Comparison of ENCODE assay signal across 8 mouse cellular contexts in the genomic region with DNA sequence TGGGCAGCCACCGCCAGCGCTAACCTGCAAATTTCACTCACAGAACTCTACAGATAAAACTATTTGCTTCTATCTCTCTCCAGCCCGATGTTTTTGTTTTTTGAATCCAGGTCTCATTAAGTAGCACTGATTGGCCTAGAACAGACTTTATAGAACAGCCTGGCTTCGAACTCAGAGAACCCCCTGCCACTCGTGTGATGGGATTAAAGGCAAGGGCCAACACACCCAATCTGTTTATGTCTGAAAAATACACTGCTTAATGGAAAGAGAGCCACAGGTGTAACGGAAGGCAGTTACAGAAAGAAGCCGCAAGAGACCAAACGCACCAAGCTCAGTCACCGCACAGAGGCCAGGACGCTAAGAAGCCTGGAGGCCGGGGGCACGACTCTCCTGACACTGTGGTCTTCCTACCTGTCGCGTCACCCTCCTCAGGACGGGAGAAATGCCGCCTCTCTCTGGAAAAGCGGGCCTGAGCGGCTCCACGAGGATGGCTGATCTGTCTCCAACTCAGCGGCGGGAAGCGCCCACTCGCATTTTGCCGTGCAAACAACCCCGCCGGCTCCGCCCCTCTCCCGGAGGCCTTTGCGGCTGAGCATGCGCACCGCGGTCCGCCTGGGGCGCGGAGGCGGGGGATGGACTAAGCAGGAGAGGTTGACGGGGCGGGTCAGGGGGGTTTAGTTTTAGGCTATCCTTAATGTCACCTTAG. TPM values are rescaled to one million over a fixed set of nuclear protein-coding genes. Genes with fewer than 3 reads are reported as not detected.
DNase-seq lines count a peak whose midpoint lies in the region; ATAC-seq and TF ChIP-seq lines count a peak whose summit lies in the region.

Gene Zmym1, minus strand, starts transcription at position 568 of the 706 bp plus-strand sequence.

- peak within 1 kb of the TSS; percentile 85 for H3K9ac ChIP-seq in heart, embryonic 14.5 days (ENCODE audit: low read length)
- H3K9ac ChIP-seq in liver, embryonic 14.5 days (replicated peaks) = peak within 1 kb of the TSS; percentile 86
- peak within 1 kb of the TSS; percentile 82 for H3K9ac ChIP-seq in neural tube, embryonic 11.5 days (ENCODE audit: low read length)
- peak within 1 kb of the TSS; percentile 79 for H3K9ac ChIP-seq in stomach, postnatal 0 days (ENCODE audit: low read length)

- no peaks in the 10 kb centered on the region for H3K27me3 ChIP-seq in heart, embryonic 14.5 days (ENCODE audit: control insufficient read depth, insufficient read depth, low read length)
- H3K27me3 ChIP-seq in liver, embryonic 14.5 days (ENCODE audit: control insufficient read depth, insufficient read depth, low read length) = no peaks in the 10 kb centered on the region
- H3K27me3 ChIP-seq in neural tube, embryonic 11.5 days (ENCODE audit: control insufficient read depth, insufficient read depth, low read length) = no peaks in the 10 kb centered on the region
- H3K27me3 ChIP-seq in stomach, postnatal 0 days (ENCODE audit: control insufficient read depth, insufficient read depth, low read length) = no peaks in the 10 kb centered on the region

- peak within 1 kb of the TSS; percentile 97 for H3K4me3 ChIP-seq in brown adipose tissue, adult 24 weeks (ENCODE audit: insufficient read depth, low read depth, low read length)
- peak within 1 kb of the TSS; percentile 69 to 76 for H3K4me3 ChIP-seq in heart, embryonic 14.5 days (ENCODE audit: control insufficient read depth in 1 of 2, insufficient read depth in 1 of 2, low read depth in 1 of 2, low read length in 2 of 2)
- H3K4me3 ChIP-seq in liver, embryonic 14.5 days (ENCODE audit: insufficient read depth in 1 of 2, low read depth in 2 of 2, low read length in 2 of 2) = peak within 1 kb of the TSS; percentile 84 to 96
- H3K4me3 ChIP-seq in neural tube, embryonic 11.5 days (ENCODE audit: low read depth, low read length) = peak within 1 kb of the TSS; percentile 89
- peak within 1 kb of the TSS; percentile 69 for H3K4me3 ChIP-seq in stomach, postnatal 0 days (ENCODE audit: low read depth, low read length)

- H3K4me1 ChIP-seq in brown adipose tissue, adult 24 weeks (ENCODE audit: control insufficient read depth, insufficient read depth, insufficient read length, low read length) = no peaks in the 10 kb centered on the region
- H3K4me1 ChIP-seq in heart, embryonic 14.5 days (ENCODE audit: control insufficient read depth in 2 of 2, insufficient read depth in 2 of 2, low read length in 2 of 2) = 0 out of 4 replicates have a peak, but pooled peaks cover 0 to 3% of the 10 kb centered on the region in 2 experiments
- H3K4me1 ChIP-seq in liver, embryonic 14.5 days (replicated peaks; ENCODE audit: control insufficient read depth in 2 of 2, insufficient read depth in 2 of 2, low read length in 1 of 2) = peaks cover 3 to 7% of the 10 kb centered on the region in 2 experiments; a peak in 3 of 4 replicates
- 0 out of 2 replicates have a peak, but pooled peaks cover 5% of the 10 kb centered on the region for H3K4me1 ChIP-seq in neural tube, embryonic 11.5 days (ENCODE audit: control insufficient read depth, insufficient read depth, low read length)
- H3K4me1 ChIP-seq in stomach, postnatal 0 days (replicated peaks; ENCODE audit: control insufficient read depth, insufficient read depth) = 0 out of 2 replicates have a peak, but pooled peaks cover 2% of the 10 kb centered on the region

- peak; percentile 96 for DNase-seq in CD4-positive, CD25-positive, alpha-beta regulatory T cell, adult 2 months (ENCODE audit: low read depth, low spot score)
- DNase-seq in fibroblast of lung, adult 2 months (ENCODE audit: low read depth) = peak; percentile 78
- DNase-seq in kidney, postnatal 25 days = peak; percentile 92 to 93
- DNase-seq in liver, embryonic 14.5 days (ENCODE audit: low read depth in 3 of 3, low spot score in 3 of 3) = peak; percentile 76 to 79 (median 79)
- peak; percentile 94 for DNase-seq in neural tube, embryonic 11.5 days (ENCODE audit: low spot score)
- peak; percentile 92 for DNase-seq in stomach, postnatal 0 days (ENCODE audit: low spot score)

- 1% methylated on average over 38 of the region's 38 CpGs for WGBS in heart, embryonic 14.5 days
- WGBS in liver, embryonic 14.5 days (ENCODE audit: insufficient replicate concordance) = under 1% methylated on average over 38 of the region's 38 CpGs
- WGBS in neural tube, embryonic 11.5 days = under 1% methylated on average over 34 of the region's 38 CpGs
- under 1% methylated on average over 38 of the region's 38 CpGs for WGBS in stomach, postnatal 0 days

- peak; percentile 11; the same call in 1 of the 2 replicates for TF ChIP-seq CTCF in liver, embryonic 14.5 days (IDR thresholded peaks at IDR 0.05; ENCODE audit: low read depth)
- no peak for TF ChIP-seq CTCF in stomach, postnatal 0 days (IDR thresholded peaks at IDR 0.05; ENCODE audit: low read depth)

- TF ChIP-seq EP300 in liver, embryonic 14.5 days (IDR thresholded peaks at IDR 0.05; ENCODE audit: low read depth) = no peak
- TF ChIP-seq EP300 in stomach, postnatal 0 days (optimal IDR thresholded peaks at IDR 0.05) = no peak

- H3K27ac ChIP-seq in brown adipose tissue, adult 24 weeks (replicated peaks; ENCODE audit: low read depth, low read length) = 0 out of 2 replicates have a peak within 1 kb of the TSS, but pooled peaks have one; percentile 13
- 0 out of 4 replicates have a peak within 1 kb of the TSS, but pooled peaks of 1 of the 2 experiments have one; percentile 12 for H3K27ac ChIP-seq in heart, embryonic 14.5 days (replicated peaks in 1 of 2; ENCODE audit: control insufficient read depth in 1 of 2, insufficient read depth in 1 of 2, low read depth in 2 of 2, low read length in 2 of 2)
- H3K27ac ChIP-seq in liver, embryonic 14.5 days = peak within 1 kb of the TSS; percentile 60
- 0 out of 2 replicates have a peak within 1 kb of the TSS, but pooled peaks have one; percentile 53 for H3K27ac ChIP-seq in neural tube, embryonic 11.5 days (ENCODE audit: low read depth, low read length)
- H3K27ac ChIP-seq in stomach, postnatal 0 days (replicated peaks) = no peak within 1 kb of the TSS

- H3K9me3 ChIP-seq in heart, embryonic 14.5 days (ENCODE audit: control insufficient read depth, low read length) = no peaks in the 10 kb centered on the region
- H3K9me3 ChIP-seq in liver, embryonic 14.5 days (ENCODE audit: control insufficient read depth, low read length) = no peaks in the 10 kb centered on the region
- no peaks in the 10 kb centered on the region for H3K9me3 ChIP-seq in neural tube, embryonic 11.5 days (ENCODE audit: control insufficient read depth, low read length)
- no peaks in the 10 kb centered on the region for H3K9me3 ChIP-seq in stomach, postnatal 0 days (ENCODE audit: control insufficient read depth, low read length)

- ATAC-seq in heart, embryonic 14.5 days (ENCODE audit: insufficient number of reproducible peaks, insufficient read depth, low FRiP score, low read depth) = peak; percentile 90
- peak; percentile 95 for ATAC-seq in liver, embryonic 14.5 days (ENCODE audit: insufficient read depth)
- ATAC-seq in neural tube, embryonic 11.5 days (ENCODE audit: insufficient read depth, low FRiP score, low TSS enrichment) = peak; percentile 50
- ATAC-seq in stomach, postnatal 0 days (ENCODE audit: low FRiP score, low TSS enrichment) = peak; percentile 93

- peak within 1 kb of the TSS; percentile 83 for H3K4me2 ChIP-seq in heart, embryonic 14.5 days (ENCODE audit: low read length)
- peak within 1 kb of the TSS; percentile 86 for H3K4me2 ChIP-seq in liver, embryonic 14.5 days (ENCODE audit: low read depth)
- peak within 1 kb of the TSS; percentile 76 for H3K4me2 ChIP-seq in neural tube, embryonic 11.5 days (ENCODE audit: low read depth)
- H3K4me2 ChIP-seq in stomach, postnatal 0 days (replicated peaks; ENCODE audit: low read depth) = peak within 1 kb of the TSS; percentile 73

- peaks cover 21% of the 10 kb centered on the region; the same call in 1 of the 2 replicates for H3K36me3 ChIP-seq in heart, embryonic 14.5 days (ENCODE audit: control insufficient read depth, insufficient read depth, low read length)
- peaks cover 6% of the 10 kb centered on the region for H3K36me3 ChIP-seq in liver, embryonic 14.5 days (replicated peaks; ENCODE audit: control insufficient read depth, insufficient read depth, low read depth)
- peaks cover 5% of the 10 kb centered on the region; the same call in 1 of the 2 replicates for H3K36me3 ChIP-seq in neural tube, embryonic 11.5 days (ENCODE audit: control insufficient read depth, insufficient read depth, low read length)
- H3K36me3 ChIP-seq in stomach, postnatal 0 days (ENCODE audit: control insufficient read depth, insufficient read depth, low read length) = no peaks in the 10 kb centered on the region

RNA-seq across cellular contexts. Expression of gene Zmym1, which starts in this region (rescaled TPM):
- 2.8 and 5.0 TPM in 2 replicates for polyA plus RNA-seq in brown adipose tissue, adult 24 weeks (2012; ENCODE audit: insufficient read depth, insufficient read length, missing spikeins)
- 15.0 and 18.2 TPM in 2 replicates for polyA plus RNA-seq in heart, embryonic 14.5 days (2014; fragmentation: Nextera tagmentation; extraction: Ambion mirVana)
- 2.0 and 4.0 TPM in 2 replicates for polyA plus RNA-seq in liver, embryonic 14.5 days (2012; rRNA removed)
- 9.8 and 10.2 TPM in 2 replicates for polyA plus RNA-seq in liver, embryonic 14.5 days (2014; fragmentation: Nextera tagmentation; extraction: Ambion mirVana)
- 33.5 and 37.9 TPM in 2 replicates for polyA plus RNA-seq in neural tube, embryonic 11.5 days (2014; fragmentation: Nextera tagmentation; extraction: Ambion mirVana)
- polyA plus RNA-seq in stomach, postnatal 0 days (2015; fragmentation: Nextera tagmentation; extraction: Ambion mirVana) = 4.8 and 5.3 TPM in 2 replicates
